Comparison of ENCODE assay signal across 19 mouse cellular contexts in genomic region chr1:62742092-62742491, GRCm38 (mm10). TPM values are rescaled to one million over a fixed set of nuclear protein-coding genes. Genes with fewer than 3 reads are reported as not detected.
DNase-seq lines count a peak whose midpoint lies in the region; ATAC-seq lines count a peak whose summit lies in the region.
"Had no signal": no experiment of that assay in that cellular context is flagged by ENCODE, and none has a peak within 500 bp of the region (broad histone marks: within the 10 kb centered on the region; RNA-seq: fewer than 3 reads in every experiment).

No protein-coding gene starts in this region.

- no peak overlapping the region for H3K4me3 ChIP-seq in kidney, embryonic 14.5 days (ENCODE audit: low read length)
- H3K4me3 ChIP-seq: heart, embryonic 15.5 days; limb, embryonic 13.5 days; midbrain, embryonic 15.5 days; neural tube, embryonic 12.5 days had no signal

- H3K4me1 ChIP-seq in kidney, embryonic 14.5 days (ENCODE audit: control insufficient read depth, insufficient read depth, low read length) = 0 out of 2 replicates have a peak, but pooled peaks cover 6% of the 10 kb centered on the region

- no peaks in the 10 kb centered on the region for H3K27me3 ChIP-seq in kidney, embryonic 14.5 days (ENCODE audit: control insufficient read depth, insufficient read depth, low read length)
- H3K27me3 ChIP-seq: heart, embryonic 15.5 days; limb, embryonic 13.5 days; Patski had no signal

- WGBS in kidney, embryonic 14.5 days = 21% methylated on average over 3 of the region's 3 CpGs

- H3K27ac ChIP-seq in kidney, embryonic 14.5 days (ENCODE audit: low read depth, low read length) = no peak overlapping the region
- H3K27ac ChIP-seq: heart, embryonic 15.5 days; limb, embryonic 13.5 days; midbrain, embryonic 15.5 days; neural tube, embryonic 12.5 days had no signal

- no peak for ATAC-seq in kidney, embryonic 14.5 days (ENCODE audit: low FRiP score, low TSS enrichment)
- ATAC-seq: CD4-positive, CD25-positive, alpha-beta regulatory T cell, adult 4 months; intestine, embryonic 16.5 days; midbrain, embryonic 15.5 days; Patski had no signal

- H3K36me3 ChIP-seq in kidney, embryonic 14.5 days (ENCODE audit: control insufficient read depth, insufficient read depth, low read length) = no peaks in the 10 kb centered on the region
- H3K36me3 ChIP-seq: heart, embryonic 15.5 days had no signal

- DNase-seq in heart, adult 11 months = peak; percentile 97
- DNase-seq in heart, postnatal 4 days = no peak
- DNase-seq in kidney, postnatal 10 days = peak; percentile 65
- peak; percentile 78 for DNase-seq in NIH3T3 (ENCODE audit: low read depth)
- DNase-seq in kidney, postnatal 4 days = peak; percentile 35 to 53
- no peak for DNase-seq in frontal cortex, adult 2 months (ENCODE audit: extremely low spot score in 1 of 2, low spot score in 1 of 2)
- DNase-seq in c-Kit-positive CD71-positive TER-119-positive erythroid progenitor cells, embryonic 14.5 days (ENCODE audit: low spot score) = no peak
- DNase-seq: adrenal gland, adult 8-10 months; cerebellum, adult 11 months; retina, postnatal 1 day; spleen, adult 18-20 months had no signal

- H3K9ac ChIP-seq in kidney, embryonic 14.5 days (ENCODE audit: low read depth, low read length) = no peak overlapping the region
- H3K9ac ChIP-seq: heart, embryonic 15.5 days; limb, embryonic 13.5 days; midbrain, embryonic 15.5 days; neural tube, embryonic 12.5 days had no signal

- no peaks in the 10 kb centered on the region for H3K9me3 ChIP-seq in kidney, embryonic 14.5 days (ENCODE audit: control insufficient read depth, low read length)
- H3K9me3 ChIP-seq: heart, embryonic 15.5 days; limb, embryonic 13.5 days; midbrain, embryonic 15.5 days; neural tube, embryonic 12.5 days had no signal

- H3K4me2 ChIP-seq in kidney, embryonic 14.5 days (replicated peaks; ENCODE audit: low read depth, low read length) = no peak overlapping the region
- H3K4me2 ChIP-seq: heart, embryonic 15.5 days; limb, embryonic 13.5 days; midbrain, embryonic 15.5 days; neural tube, embryonic 12.5 days had no signal

RNA-seq across cellular contexts. Expression of gene Nrp2, which starts 39.0 kb away (rescaled TPM):
- 10 to 100 TPM; 44.7 to 50.9 TPM for total RNA-seq in heart, postnatal 4 days (2021)
- polyA plus RNA-seq in kidney, embryonic 14.5 days (2014; fragmentation: Nextera tagmentation; extraction: Ambion mirVana) = 5.5 and 7.1 TPM in 2 replicates
- polyA plus RNA-seq in frontal cortex, adult 2 months (2012; rRNA removed) = 9.9 and 16.7 TPM in 2 replicates

Comparison
In these comparisons a context has a peak if more than half of its experiments do, and no peak if none do; other contexts are left out.
1. DNase-seq: peak in heart, adult 11 months (single experiment), kidney, postnatal 10 days (single experiment), NIH3T3 (single experiment) and kidney, postnatal 4 days (2 of 2); none in heart, postnatal 4 days (single experiment), frontal cortex, adult 2 months (0 of 2) and c-Kit-positive CD71-positive TER-119-positive erythroid progenitor cells, embryonic 14.5 days (single experiment).